Comparison of ENCODE assay signal across 8 mouse cellular contexts in the genomic region with DNA sequence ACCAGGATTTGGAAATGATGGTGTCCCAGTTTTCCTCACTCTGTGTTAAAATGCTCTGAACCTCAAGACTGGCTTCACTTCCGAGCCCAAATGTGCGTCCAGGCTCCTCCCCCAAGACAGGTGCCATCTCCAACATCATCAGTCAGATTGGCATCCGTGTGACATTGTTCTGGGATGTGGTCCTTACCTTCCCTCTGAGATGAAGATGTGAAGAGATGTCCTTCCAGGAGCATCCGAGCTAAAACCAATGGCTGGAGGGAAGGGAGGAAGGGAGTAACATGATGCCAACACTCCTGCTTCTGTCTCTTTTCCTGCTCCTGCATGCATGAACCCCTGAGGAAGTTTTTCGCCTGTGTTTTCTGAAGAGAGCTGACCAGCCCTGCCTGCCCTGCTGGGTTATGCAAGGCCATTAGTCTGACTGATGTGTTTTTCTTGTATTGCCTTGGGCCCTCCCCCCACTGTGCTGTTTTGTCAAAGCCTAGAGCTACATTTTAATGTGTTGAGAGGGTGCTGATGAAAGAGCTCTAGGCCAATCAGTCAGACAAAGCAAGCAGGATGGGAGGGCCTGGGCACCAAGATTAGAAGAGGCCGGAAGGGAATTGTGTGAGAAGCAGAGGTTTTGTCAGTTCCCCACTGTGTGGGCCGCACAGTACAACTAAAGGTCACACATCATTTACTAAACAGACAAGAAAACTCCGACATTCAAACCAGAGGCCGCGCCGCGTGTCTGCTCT.
DNase-seq lines count a peak whose midpoint lies in the region; ATAC-seq and TF ChIP-seq lines count a peak whose summit lies in the region.

No protein-coding gene starts in this region.

- H3K27me3 ChIP-seq in hindbrain, embryonic 16.5 days (replicated peaks; ENCODE audit: control insufficient read depth, insufficient read depth, low read length) = no peaks in the 10 kb centered on the region
- H3K27me3 ChIP-seq in stomach, postnatal 0 days (ENCODE audit: control insufficient read depth, insufficient read depth, low read length) = no peaks in the 10 kb centered on the region
- no peaks in the 10 kb centered on the region for H3K27me3 ChIP-seq in intestine, postnatal 0 days (replicated peaks; ENCODE audit: control insufficient read depth, insufficient read depth, low read length)

- TF ChIP-seq CTCF in stomach, postnatal 0 days (IDR thresholded peaks at IDR 0.05; ENCODE audit: low read depth) = no peak
- no peak for TF ChIP-seq CTCF in intestine, postnatal 0 days (IDR thresholded peaks at IDR 0.05; ENCODE audit: low read depth)

- peak; percentile 90 for ATAC-seq in hindbrain, embryonic 16.5 days
- peak; percentile 45; the same call in 1 of the 2 replicates for ATAC-seq in stomach, postnatal 0 days (ENCODE audit: low FRiP score, low TSS enrichment)
- no peak for ATAC-seq in intestine, postnatal 0 days
- no peak for ATAC-seq in megakaryocyte-erythroid progenitor cell, adult 5-6 weeks (replicated peaks; ENCODE audit: low FRiP score, low TSS enrichment, poor library complexity, severe bottlenecking)

- H3K36me3 ChIP-seq in hindbrain, embryonic 16.5 days (ENCODE audit: control insufficient read depth, insufficient read depth, low read length) = no peaks in the 10 kb centered on the region
- H3K36me3 ChIP-seq in stomach, postnatal 0 days (ENCODE audit: control insufficient read depth, insufficient read depth, low read length) = no peaks in the 10 kb centered on the region
- no peaks in the 10 kb centered on the region for H3K36me3 ChIP-seq in intestine, postnatal 0 days (ENCODE audit: control insufficient read depth, insufficient read depth)

- no peak overlapping the region for H3K4me2 ChIP-seq in hindbrain, embryonic 16.5 days (ENCODE audit: low read length)
- H3K4me2 ChIP-seq in stomach, postnatal 0 days (replicated peaks; ENCODE audit: low read depth) = no peak overlapping the region
- H3K4me2 ChIP-seq in intestine, postnatal 0 days (replicated peaks; ENCODE audit: low read depth) = no peak overlapping the region

- no peak for TF ChIP-seq EP300 in stomach, postnatal 0 days (optimal IDR thresholded peaks at IDR 0.05)

- 13% methylated on average over 12 of the region's 12 CpGs for WGBS in hindbrain, embryonic 16.5 days
- 43% methylated on average over 12 of the region's 12 CpGs for WGBS in stomach, postnatal 0 days
- 65% methylated on average over 12 of the region's 12 CpGs for WGBS in intestine, postnatal 0 days

- H3K4me3 ChIP-seq in hindbrain, embryonic 16.5 days (ENCODE audit: low read length) = no peak overlapping the region
- H3K4me3 ChIP-seq in stomach, postnatal 0 days (ENCODE audit: low read depth, low read length) = no peak overlapping the region
- no peak overlapping the region for H3K4me3 ChIP-seq in intestine, postnatal 0 days (ENCODE audit: low read depth, low read length)

- peak; percentile 86 for DNase-seq in ZHBTc4 (ENCODE audit: low read depth, low spot score)
- peak; percentile 84 for DNase-seq in embryo, embryonic 11 days
- DNase-seq in lung, postnatal 10 days = peak; percentile 56
- no peak for DNase-seq in stomach, postnatal 0 days (ENCODE audit: low spot score)
- no peak for DNase-seq in thymus, adult 18-20 months

- H3K9ac ChIP-seq in hindbrain, embryonic 16.5 days (ENCODE audit: low read depth, low read length) = no peak overlapping the region
- no peak overlapping the region for H3K9ac ChIP-seq in stomach, postnatal 0 days (ENCODE audit: low read length)
- no peak overlapping the region for H3K9ac ChIP-seq in intestine, postnatal 0 days (ENCODE audit: low read depth, low read length)

- H3K9me3 ChIP-seq in hindbrain, embryonic 16.5 days (ENCODE audit: control insufficient read depth, low read length) = no peaks in the 10 kb centered on the region
- H3K9me3 ChIP-seq in stomach, postnatal 0 days (ENCODE audit: control insufficient read depth, low read length) = no peaks in the 10 kb centered on the region
- H3K9me3 ChIP-seq in intestine, postnatal 0 days (ENCODE audit: control insufficient read depth) = no peaks in the 10 kb centered on the region

- peak overlapping the region; percentile 9; the same call in 1 of the 2 replicates for H3K27ac ChIP-seq in hindbrain, embryonic 16.5 days (ENCODE audit: low read depth, low read length)
- no peak overlapping the region for H3K27ac ChIP-seq in stomach, postnatal 0 days (replicated peaks)
- H3K27ac ChIP-seq in intestine, postnatal 0 days (ENCODE audit: low read depth, low read length) = no peak overlapping the region

- H3K4me1 ChIP-seq in hindbrain, embryonic 16.5 days (ENCODE audit: control insufficient read depth, insufficient read depth, low read depth, low read length) = peaks cover 9% of the 10 kb centered on the region
- no peaks in the 10 kb centered on the region for H3K4me1 ChIP-seq in stomach, postnatal 0 days (replicated peaks; ENCODE audit: control insufficient read depth, insufficient read depth)
- H3K4me1 ChIP-seq in intestine, postnatal 0 days (replicated peaks; ENCODE audit: control insufficient read depth, insufficient read depth, low read length) = no peaks in the 10 kb centered on the region

Comparison
In these comparisons a context has a peak if more than half of its experiments do, and no peak if none do; other contexts are left out.
1. DNase-seq: peak in ZHBTc4 (single experiment), embryo, embryonic 11 days (single experiment) and lung, postnatal 10 days (single experiment); none in stomach, postnatal 0 days (single experiment) and thymus, adult 18-20 months (0 of 2).
2. ATAC-seq: peak in hindbrain, embryonic 16.5 days (single experiment) and stomach, postnatal 0 days (single experiment); none in intestine, postnatal 0 days (single experiment) and megakaryocyte-erythroid progenitor cell, adult 5-6 weeks (single experiment).